15 mouse cellular contexts compared by ENCODE assay signal in the genomic region with DNA sequence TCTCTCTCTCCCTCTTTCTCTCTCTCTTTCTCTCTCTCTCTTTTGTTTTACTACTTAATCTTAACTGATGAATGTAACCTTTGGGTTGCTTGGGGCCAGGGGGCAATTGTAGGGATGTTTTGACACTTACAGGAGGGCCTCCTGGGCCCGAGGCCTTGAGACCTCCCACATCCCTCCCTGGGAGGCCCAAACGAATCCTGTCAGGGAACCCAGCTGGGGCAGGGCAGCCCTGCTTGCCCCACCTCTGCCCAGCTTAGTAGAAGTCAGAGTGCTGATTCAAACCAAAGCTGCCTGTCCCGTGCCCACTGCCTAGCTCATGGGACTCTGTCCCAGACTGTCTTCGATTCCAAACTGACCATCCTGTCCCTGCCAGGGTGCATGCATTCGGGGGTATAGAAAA. TPM values are rescaled to one million over a fixed set of nuclear protein-coding genes. Genes with fewer than 3 reads are reported as not detected.
DNase-seq lines count a peak whose midpoint lies in the region; ATAC-seq lines count a peak whose summit lies in the region.
"Had no signal": no experiment of that assay in that cellular context is flagged by ENCODE, and none has a peak within 500 bp of the region (broad histone marks: within the 10 kb centered on the region; RNA-seq: fewer than 3 reads in every experiment).

No protein-coding gene starts in this region.

- H3K4me3 ChIP-seq in forebrain, embryonic 10.5 days = no peak overlapping the region
- no peak overlapping the region for H3K4me3 ChIP-seq in forebrain, embryonic 16.5 days (replicated peaks; ENCODE audit: low read length)
- H3K4me3 ChIP-seq in hindbrain, embryonic 10.5 days = no peak overlapping the region
- no peak overlapping the region for H3K4me3 ChIP-seq in hindbrain, embryonic 12.5 days
- no peak overlapping the region for H3K4me3 ChIP-seq in lung, embryonic 16.5 days (ENCODE audit: low read length)
- H3K4me3 ChIP-seq: liver, embryonic 12.5 days; myocyte had no signal

- H3K27me3 ChIP-seq in forebrain, embryonic 10.5 days (ENCODE audit: poor library complexity, severe bottlenecking) = peaks cover 49% of the 10 kb centered on the region
- no peaks in the 10 kb centered on the region for H3K27me3 ChIP-seq in forebrain, embryonic 16.5 days (replicated peaks; ENCODE audit: control insufficient read depth, insufficient read depth, low read length)
- H3K27me3 ChIP-seq in hindbrain, embryonic 10.5 days (ENCODE audit: insufficient read depth, poor library complexity, severe bottlenecking) = peaks cover 39% of the 10 kb centered on the region
- no peaks in the 10 kb centered on the region for H3K27me3 ChIP-seq in hindbrain, embryonic 12.5 days
- H3K27me3 ChIP-seq in lung, embryonic 16.5 days (ENCODE audit: control insufficient read depth, insufficient read depth, low read depth, low read length) = no peaks in the 10 kb centered on the region

- DNase-seq in forebrain, embryonic 10.5 days (ENCODE audit: extremely low spot score, low spot score) = no peak
- no peak for DNase-seq in hindbrain, embryonic 10.5 days (ENCODE audit: low spot score)
- DNase-seq in lung, postnatal 4 days = no peak
- no peak for DNase-seq in gastrocnemius, postnatal 4 days (ENCODE audit: low spot score in 2 of 2)
- DNase-seq: adrenal gland, postnatal 14 days; B cell, adult 2 months; heart, adult 18-20 months; lung, postnatal 14 days had no signal

- ATAC-seq in forebrain, embryonic 16.5 days = no peak
- no peak for ATAC-seq in hindbrain, embryonic 12.5 days (ENCODE audit: low FRiP score)
- ATAC-seq in lung, embryonic 16.5 days (ENCODE audit: low read depth) = no peak
- ATAC-seq in megakaryocyte progenitor cell, adult 5-6 weeks (replicated peaks; ENCODE audit: poor library complexity) = no peak
- ATAC-seq: liver, embryonic 12.5 days had no signal

- 39% methylated on average over 5 of the region's 5 CpGs for WGBS in forebrain, embryonic 10.5 days
- WGBS in forebrain, embryonic 16.5 days = 42% methylated on average over 5 of the region's 5 CpGs
- WGBS in hindbrain, embryonic 10.5 days = 43% methylated on average over 5 of the region's 5 CpGs
- 40% methylated on average over 5 of the region's 5 CpGs for WGBS in hindbrain, embryonic 12.5 days
- WGBS in lung, embryonic 16.5 days = 39% methylated on average over 5 of the region's 5 CpGs

- peaks cover 21% of the 10 kb centered on the region for H3K36me3 ChIP-seq in forebrain, embryonic 10.5 days (replicated peaks)
- H3K36me3 ChIP-seq in forebrain, embryonic 16.5 days (ENCODE audit: control insufficient read depth, insufficient read depth) = no peaks in the 10 kb centered on the region; the same call in 1 of the 2 replicates
- peaks cover 19% of the 10 kb centered on the region for H3K36me3 ChIP-seq in hindbrain, embryonic 10.5 days
- peaks cover 11% of the 10 kb centered on the region for H3K36me3 ChIP-seq in hindbrain, embryonic 12.5 days
- no peaks in the 10 kb centered on the region for H3K36me3 ChIP-seq in lung, embryonic 16.5 days (ENCODE audit: control insufficient read depth, insufficient read depth, low read length)
- H3K36me3 ChIP-seq: liver, embryonic 12.5 days had no signal

- H3K9me3 ChIP-seq in forebrain, embryonic 10.5 days = no peaks in the 10 kb centered on the region
- H3K9me3 ChIP-seq in forebrain, embryonic 16.5 days (ENCODE audit: control insufficient read depth, low read length) = no peaks in the 10 kb centered on the region
- H3K9me3 ChIP-seq in hindbrain, embryonic 10.5 days = no peaks in the 10 kb centered on the region
- no peaks in the 10 kb centered on the region for H3K9me3 ChIP-seq in hindbrain, embryonic 12.5 days (replicated peaks)
- no peaks in the 10 kb centered on the region for H3K9me3 ChIP-seq in lung, embryonic 16.5 days (ENCODE audit: control insufficient read depth, low read length)
- H3K9me3 ChIP-seq: liver, embryonic 12.5 days had no signal

- peaks cover 59% of the 10 kb centered on the region for H3K4me1 ChIP-seq in forebrain, embryonic 10.5 days
- peaks cover 21% of the 10 kb centered on the region for H3K4me1 ChIP-seq in forebrain, embryonic 16.5 days (replicated peaks; ENCODE audit: control insufficient read depth, insufficient read depth, low read length)
- peaks cover 59% of the 10 kb centered on the region for H3K4me1 ChIP-seq in hindbrain, embryonic 10.5 days (replicated peaks)
- H3K4me1 ChIP-seq in hindbrain, embryonic 12.5 days = peaks cover 35% of the 10 kb centered on the region
- peaks cover 16% of the 10 kb centered on the region for H3K4me1 ChIP-seq in lung, embryonic 16.5 days (replicated peaks; ENCODE audit: control insufficient read depth, insufficient read depth, low read length)

- H3K27ac ChIP-seq in forebrain, embryonic 10.5 days = peak overlapping the region; percentile 37; the same call in 1 of the 2 replicates
- H3K27ac ChIP-seq in forebrain, embryonic 16.5 days (ENCODE audit: low read length) = no peak overlapping the region
- H3K27ac ChIP-seq in hindbrain, embryonic 10.5 days = peak overlapping the region; percentile 81; the same call in 1 of the 2 replicates
- no peak overlapping the region for H3K27ac ChIP-seq in hindbrain, embryonic 12.5 days
- H3K27ac ChIP-seq in lung, embryonic 16.5 days (ENCODE audit: low read length) = no peak overlapping the region
- H3K27ac ChIP-seq: liver, embryonic 12.5 days had no signal

- H3K9ac ChIP-seq in forebrain, embryonic 16.5 days (replicated peaks; ENCODE audit: low read depth, low read length) = no peak overlapping the region
- H3K9ac ChIP-seq in hindbrain, embryonic 12.5 days = no peak overlapping the region
- H3K9ac ChIP-seq in lung, embryonic 16.5 days (ENCODE audit: low read length) = peak overlapping the region; percentile 12; the same call in 1 of the 2 replicates
- H3K9ac ChIP-seq: liver, embryonic 12.5 days had no signal

- no peak overlapping the region for H3K4me2 ChIP-seq in forebrain, embryonic 16.5 days (ENCODE audit: low read length)
- no peak overlapping the region for H3K4me2 ChIP-seq in hindbrain, embryonic 12.5 days (replicated peaks)
- no peak overlapping the region for H3K4me2 ChIP-seq in lung, embryonic 16.5 days (ENCODE audit: low read depth, low read length)
- H3K4me2 ChIP-seq: liver, embryonic 12.5 days; midbrain, embryonic 11.5 days had no signal

RNA-seq across cellular contexts. Expression of a gene that starts 17.4 kb away (rescaled TPM):
- polyA plus RNA-seq in forebrain, embryonic 10.5 days (2016; fragmentation: Nextera tagmentation; extraction: Ambion mirVana) = 11.7 and 13.2 TPM in 2 replicates
- polyA plus RNA-seq in forebrain, embryonic 16.5 days (2015; fragmentation: Nextera tagmentation; extraction: Ambion mirVana) = 21.4 and 33.7 TPM in 2 replicates
- 14.6 and 22.6 TPM in 2 replicates for polyA plus RNA-seq in hindbrain, embryonic 10.5 days (2016; fragmentation: Nextera tagmentation; extraction: Ambion mirVana)
- polyA plus RNA-seq in hindbrain, embryonic 12.5 days (2016; fragmentation: Nextera tagmentation; extraction: Ambion mirVana) = 33.3 and 35.3 TPM in 2 replicates
- polyA plus RNA-seq in lung, embryonic 16.5 days (2015; fragmentation: Nextera tagmentation; extraction: Ambion mirVana) = 5.0 and 5.1 TPM in 2 replicates
- 0.17 and 2.9 TPM in 2 replicates for total RNA-seq in megakaryocyte progenitor cell, adult 5-6 weeks (2015)
- total RNA-seq in megakaryocyte progenitor cell, adult 5-6 weeks (2017) = 0.44 TPM in 1 of 2 replicates, not detected in the other
- 1 to 10 TPM; 2.5 to 2.6 TPM for total RNA-seq in gastrocnemius, postnatal 4 days (2021)

RNA-seq across cellular contexts. Expression of a gene that starts 40.9 kb away (rescaled TPM):
- 86.0 and 87.4 TPM in 2 replicates for polyA plus RNA-seq in forebrain, embryonic 10.5 days (2016; fragmentation: Nextera tagmentation; extraction: Ambion mirVana)
- 41.9 and 47.9 TPM in 2 replicates for polyA plus RNA-seq in forebrain, embryonic 16.5 days (2015; fragmentation: Nextera tagmentation; extraction: Ambion mirVana)
- polyA plus RNA-seq in hindbrain, embryonic 10.5 days (2016; fragmentation: Nextera tagmentation; extraction: Ambion mirVana) = 71.1 and 81.3 TPM in 2 replicates
- polyA plus RNA-seq in hindbrain, embryonic 12.5 days (2016; fragmentation: Nextera tagmentation; extraction: Ambion mirVana) = 77.6 and 81.3 TPM in 2 replicates
- 60.8 and 65.7 TPM in 2 replicates for polyA plus RNA-seq in lung, embryonic 16.5 days (2015; fragmentation: Nextera tagmentation; extraction: Ambion mirVana)
- total RNA-seq in megakaryocyte progenitor cell, adult 5-6 weeks (2015) = not detected in 2 replicates
- total RNA-seq in megakaryocyte progenitor cell, adult 5-6 weeks (2017) = not detected in 2 replicates
- total RNA-seq in gastrocnemius, postnatal 4 days (2021) = 10 to 100 TPM; 39.4 to 41.0 TPM

RNA-seq across cellular contexts. Expression of a gene that starts 57.1 kb away (rescaled TPM):
- not detected in 2 replicates for polyA plus RNA-seq in forebrain, embryonic 10.5 days (2016; fragmentation: Nextera tagmentation; extraction: Ambion mirVana)
- polyA plus RNA-seq in forebrain, embryonic 16.5 days (2015; fragmentation: Nextera tagmentation; extraction: Ambion mirVana) = 13.7 and 14.5 TPM in 2 replicates
- polyA plus RNA-seq in hindbrain, embryonic 10.5 days (2016; fragmentation: Nextera tagmentation; extraction: Ambion mirVana) = not detected in 2 replicates
- polyA plus RNA-seq in hindbrain, embryonic 12.5 days (2016; fragmentation: Nextera tagmentation; extraction: Ambion mirVana) = not detected in 2 replicates
- 51.5 and 56.7 TPM in 2 replicates for polyA plus RNA-seq in lung, embryonic 16.5 days (2015; fragmentation: Nextera tagmentation; extraction: Ambion mirVana)
- not detected in 2 replicates for total RNA-seq in megakaryocyte progenitor cell, adult 5-6 weeks (2015)
- total RNA-seq in megakaryocyte progenitor cell, adult 5-6 weeks (2017) = not detected in 2 replicates
- 1 to 10 TPM; 3.3 to 4.9 TPM for total RNA-seq in gastrocnemius, postnatal 4 days (2021)
- polyA plus RNA-seq: liver, embryonic 12.5 days; midbrain, embryonic 11.5 days; myocyte had no signal

Comparison
In these comparisons a context has a peak if more than half of its experiments do, and no peak if none do; other contexts are left out.
1. H3K27ac ChIP-seq: peak in forebrain, embryonic 10.5 days (single experiment) and hindbrain, embryonic 10.5 days (single experiment); none in forebrain, embryonic 16.5 days (single experiment), hindbrain, embryonic 12.5 days (single experiment) and lung, embryonic 16.5 days (single experiment).
2. RNA of a gene that starts 57.1 kb away (polyA plus RNA-seq): 51.5 to 56.7 TPM in lung, embryonic 16.5 days and 13.7 to 14.5 TPM in forebrain, embryonic 16.5 days; not detected in hindbrain, embryonic 12.5 days, not detected in forebrain, embryonic 10.5 days and not detected in hindbrain, embryonic 10.5 days; every median in the first group is over 10 times any median in the second.